Mouse (Mus musculus) limb, embryonic 10.5 days (tissue): ENCODE measurements around the gene Mis18a. TPM values are rescaled to one million over a fixed set of nuclear protein-coding genes. Genes with fewer than 3 reads are reported as not detected.

Experiments
- polyA plus RNA-seq: library from polyadenylated mRNA; unstranded; fragments of >200 nt; fragmentation: Nextera tagmentation; extraction: Ambion mirVana; gene quantifications from 2 replicates; pipeline ENCODE4 v1.2.1, GENCODE M21; 2016

The Mis18a gene
- polyA plus RNA-seq, 1 experiment from 2014 or later: 98.1 TPM

Other genes with a start within 250 kb of the Mis18a start
- gene Mrap, start 10.8 kb upstream of the Mis18a start, polyA plus RNA-seq: 1.1 and 3.7 TPM in 2 replicates
- 14.1 and 14.2 TPM in 2 replicates for gene Urb1, start 83.0 kb upstream of the Mis18a start, polyA plus RNA-seq
- 0.16 and 0.43 TPM in 2 replicates for gene Eva1c, start 99.3 kb upstream of the Mis18a start, polyA plus RNA-seq
- 45.5 and 57.1 TPM in 2 replicates for gene Cfap298, start 207.7 kb upstream of the Mis18a start, polyA plus RNA-seq